Mouse (Mus musculus): ENCODE measurements around the gene Tmem109.
A peak's percentile ranks its signal among the peaks of the same experiment; 100 is the strongest.

The Tmem109 gene

GRCm38 (mm10) chr19:10892201-10892600 is 10.4 kb upstream of the Tmem109 start:
- DNase-seq (ENCODE audit: low read depth, low spot score): no peak

GRCm38 (mm10) chr19:10880975-10881425 is 801 bp downstream of the Tmem109 start:
- no peak for DNase-seq (ENCODE audit: low read depth, low spot score)

- DNase-seq (ENCODE audit: low read depth, low spot score): peak; percentile 59
Measured at GRCm38 (mm10) chr19:10880085-10880974, 1.5 kb downstream of the Tmem109 start.

GRCm38 (mm10) chr19:10878201-10878837 is 3.5 kb downstream of the Tmem109 start:
- DNase-seq (ENCODE audit: low read depth, low spot score): no peak

GRCm38 (mm10) chr19:10871328-10871961 is 10.4 kb downstream of the Tmem109 start:
- DNase-seq (ENCODE audit: low read depth, low spot score): no peak

GRCm38 (mm10) chr19:10870676-10871075 is 11.1 kb downstream of the Tmem109 start:
- DNase-seq (ENCODE audit: low read depth, low spot score): no peak

GRCm38 (mm10) chr19:10869886-10870527 is 11.8 kb downstream of the Tmem109 start, which contains the start of gene Tmem132a:
Tmem132a (minus strand) TSS chr19:10869940.
- DNase-seq (ENCODE audit: low read depth, low spot score): no peak

- peak; percentile 51 for DNase-seq (ENCODE audit: low read depth, low spot score)
Measured at GRCm38 (mm10) chr19:10869241-10869885, 12.4 kb downstream of the Tmem109 start.

- no peak for DNase-seq (ENCODE audit: low read depth, low spot score)
Measured at GRCm38 (mm10) chr19:10868623-10869141, 13.1 kb downstream of the Tmem109 start.

GRCm38 (mm10) chr19:10867946-10868622 is 13.7 kb downstream of the Tmem109 start:
- DNase-seq (ENCODE audit: low read depth, low spot score): no peak

GRCm38 (mm10) chr19:10866351-10866750 is 15.4 kb downstream of the Tmem109 start:
- no peak for DNase-seq (ENCODE audit: low read depth, low spot score)

GRCm38 (mm10) chr19:10860072-10860497 is 21.7 kb downstream of the Tmem109 start:
- peak; percentile 69 for DNase-seq (ENCODE audit: low read depth, low spot score)

- no peak for DNase-seq (ENCODE audit: low read depth, low spot score)
Measured at GRCm38 (mm10) chr19:10856520-10856919, 25.3 kb downstream of the Tmem109 start.

- DNase-seq (ENCODE audit: low read depth, low spot score): no peak
Measured at GRCm38 (mm10) chr19:10855422-10855821, 26.4 kb downstream of the Tmem109 start.

GRCm38 (mm10) chr19:10847311-10848087 is 34.3 kb downstream of the Tmem109 start:
- DNase-seq (ENCODE audit: low read depth, low spot score): no peak

- DNase-seq (ENCODE audit: low read depth, low spot score): no peak
Measured at GRCm38 (mm10) chr19:10846150-10846549, 35.7 kb downstream of the Tmem109 start.

- no peak for DNase-seq (ENCODE audit: low read depth, low spot score)
Measured at GRCm38 (mm10) chr19:10845454-10845853, 36.3 kb downstream of the Tmem109 start.

GRCm38 (mm10) chr19:10844206-10844605 is 37.6 kb downstream of the Tmem109 start:
- DNase-seq (ENCODE audit: low read depth, low spot score): no peak

- no peak for DNase-seq (ENCODE audit: low read depth, low spot score)
Measured at GRCm38 (mm10) chr19:10842914-10843313, 38.9 kb downstream of the Tmem109 start.

All from ES-CJ7 (cell line).